Mouse (Mus musculus) stomach, postnatal 0 days (tissue): ENCODE data around the gene Nfyb. TPM values are rescaled to one million over a fixed set of nuclear protein-coding genes. Genes with fewer than 3 reads are reported as not detected.

Experiments
- ATAC-seq: fragments of 200-750 bp; cut with Nextera tagmentation; 2 replicates; pipeline ENCODE4 v1.8.0; 2017; ENCODE audit not compliant: low FRiP score, low TSS enrichment
- DNase-seq: peaks from one replicate; pipeline ENCODE4 v3.0.0-alpha.2; 2016; ENCODE audit warnings: low spot score
- H3K27ac ChIP-seq: fragments of 300-500 bp; sonication (generic); replicated peaks from 2 replicates; pipeline ENCODE4 v1.5.1; 2014; ENCODE audit warnings: mild to moderate bottlenecking, control low read depth
- H3K27me3 ChIP-seq: fragments of 300-500 bp; sonication (generic); 2 replicates; pipeline ENCODE4 v1.6.1; 2014; ENCODE audit warnings: low read length; ENCODE audit not compliant: control insufficient read depth, insufficient read depth
- H3K36me3 ChIP-seq: fragments of 300-500 bp; sonication (generic); 2 replicates; pipeline ENCODE4 v1.6.1; 2014; ENCODE audit warnings: low read length, mixed read lengths; ENCODE audit not compliant: control insufficient read depth, insufficient read depth
- H3K4me1 ChIP-seq: fragments of 300-500 bp; sonication (generic); replicated peaks from 2 replicates; pipeline ENCODE4 v1.6.1; 2014; ENCODE audit warnings: antibody characterized with exemption; ENCODE audit not compliant: control insufficient read depth, insufficient read depth
- H3K4me2 ChIP-seq: fragments of 300-500 bp; sonication (generic); replicated peaks from 2 replicates; pipeline ENCODE4 v1.6.1; 2014; ENCODE audit warnings: low read depth, mild to moderate bottlenecking, control low read depth, moderate library complexity
- H3K4me3 ChIP-seq: fragments of 300-500 bp; sonication (generic); 2 replicates; pipeline ENCODE4 v1.5.1; 2014; ENCODE audit warnings: low read depth, low read length, control low read depth
- H3K9ac ChIP-seq: fragments of 300-500 bp; sonication (generic); 2 replicates; pipeline ENCODE4 v1.6.1; 2014; ENCODE audit warnings: mild to moderate bottlenecking, low read length, control low read depth, mixed read lengths
- H3K9me3 ChIP-seq: fragments of 300-500 bp; sonication (generic); 2 replicates; pipeline ENCODE4 v1.6.1; 2016; ENCODE audit warnings: low read length; ENCODE audit not compliant: control insufficient read depth
- CTCF ChIP-seq: IDR thresholded peaks from 2 replicates; pipeline ENCODE4 v1.5.1; 2016; ENCODE audit warnings: antibody characterized with exemption, low read depth, mild to moderate bottlenecking, moderate library complexity
- EP300 ChIP-seq: optimal IDR thresholded peaks from 2 replicates; pipeline ENCODE3; 2016; ENCODE audit warnings: antibody characterized with exemption
- WGBS: fragments of 180-500 bp; shearing (Covaris S2); extraction: QIAGEN DNeasy Blood & Tissue Kit; methylation state at CpG from one replicate; pipeline ENCODE4 v1.1.7; 2014; 5-methylcytosine and 5-hydroxymethylcytosine counted together
- polyA plus RNA-seq: library from polyadenylated mRNA; unstranded; fragments of >200 nt; fragmentation: Nextera tagmentation; extraction: Ambion mirVana; gene quantifications from 2 replicates; pipeline ENCODE4 v1.2.1, GENCODE M21; 2015

Nfyb gene
- polyA plus RNA-seq, 1 experiment from 2014 or later, result 20.3 TPM

- TF ChIP-seq CTCF (peak; percentile 23; the same call in 1 of the 2 replicates), EP300 (no peak)
- DNase-seq, result no peak
- H3K4me1 ChIP-seq, result peaks cover 4% of the 10 kb centered on the region
- peak; percentile 61 for ATAC-seq
- peak overlapping the region; percentile 89 for H3K9ac ChIP-seq
- no peaks in the 10 kb centered on the region for H3K27me3 ChIP-seq
- under 1% methylated on average over 54 of the region's 59 CpGs for WGBS
- peak overlapping the region; percentile 97 for H3K4me3 ChIP-seq
- no peaks in the 10 kb centered on the region for H3K36me3 ChIP-seq
- peak overlapping the region; percentile 73 for H3K27ac ChIP-seq
- H3K9me3 ChIP-seq, result no peaks in the 10 kb centered on the region
- peak overlapping the region; percentile 86 for H3K4me2 ChIP-seq
Observed at GRCm38 (mm10) chr10:82699296-82699941, 64.5 kb downstream of the Nfyb start.

GRCm38 (mm10) chr10:82698712-82699261 lies 65.2 kb downstream of the Nfyb start:
- Histone ChIP-seq H3K4me1 (peaks cover 4% of the 10 kb centered on the region), H3K4me3 (peak overlapping the region; percentile 97), H3K9ac (peak overlapping the region; percentile 89), H3K9me3 (no peaks in the 10 kb centered on the region), H3K27me3 (no peaks in the 10 kb centered on the region), H3K4me2 (peak overlapping the region; percentile 86), H3K36me3 (no peaks in the 10 kb centered on the region), H3K27ac (peak overlapping the region; percentile 76)
- ATAC-seq (peak; percentile 96), DNase-seq (peak; percentile 93)
- under 1% methylated on average over 34 of the region's 42 CpGs for WGBS
- TF ChIP-seq CTCF (peak; percentile 28; the same call in 1 of the 2 replicates), EP300 (no peak)

Other genes starting within 250 kb of the Nfyb start
- gene 1190007I07Rik, start 140.9 kb downstream of the Nfyb start, polyA plus RNA-seq, result 37.5 and 38.0 TPM in 2 replicates
- 56.9 and 60.2 TPM in 2 replicates for gene Tdg, start 134.3 kb downstream of the Nfyb start, polyA plus RNA-seq
- gene Glt8d2, start 73.5 kb downstream of the Nfyb start, polyA plus RNA-seq, result 3.0 TPM in 2 replicates
- 18.8 and 19.2 TPM in 2 replicates for gene Hcfc2, start 68.0 kb downstream of the Nfyb start, polyA plus RNA-seq
- 61.9 TPM in 2 replicates for gene Txnrd1, start 69.8 kb upstream of the Nfyb start, polyA plus RNA-seq
- 0.36 and 0.38 TPM in 2 replicates for gene Eid3, start 102.5 kb upstream of the Nfyb start, polyA plus RNA-seq
- 0.35 and 0.45 TPM in 2 replicates for gene Chst11, start 221.4 kb upstream of the Nfyb start, polyA plus RNA-seq